Comparison of ENCODE assay signal across 21 mouse cellular contexts in the genomic region with DNA sequence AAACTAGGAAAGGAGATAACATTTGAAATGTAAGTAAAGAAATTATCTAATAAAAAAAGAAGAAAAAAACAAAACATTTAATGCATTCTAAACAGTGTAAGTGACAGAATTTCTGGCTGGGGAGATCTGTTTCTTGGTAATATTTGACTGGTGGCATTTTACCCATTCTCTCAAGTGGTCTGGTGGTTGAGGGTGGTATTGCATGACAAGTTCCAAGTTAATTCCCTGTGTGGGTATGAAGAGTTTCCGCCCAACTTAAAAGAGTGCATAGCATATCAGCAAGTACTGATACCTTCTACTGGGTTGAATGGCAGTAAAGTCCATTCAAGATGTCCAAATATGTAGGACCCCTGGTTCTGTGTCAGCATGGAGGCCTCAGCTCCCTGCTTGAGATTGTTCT. TPM values are rescaled to one million over a fixed set of nuclear protein-coding genes. Genes with fewer than 3 reads are reported as not detected.
DNase-seq lines count a peak whose midpoint lies in the region; ATAC-seq and TF ChIP-seq lines count a peak whose summit lies in the region.
"Had no signal": no experiment of that assay in that cellular context is flagged by ENCODE, and none has a peak within 500 bp of the region (broad histone marks: within the 10 kb centered on the region; RNA-seq: fewer than 3 reads in every experiment).

No protein-coding gene starts in this region.

- H3K4me2 ChIP-seq in forebrain, embryonic 11.5 days (ENCODE audit: low read depth, low read length, severe bottlenecking): no peak overlapping the region
- no peak overlapping the region for H3K4me2 ChIP-seq in forebrain, embryonic 15.5 days (replicated peaks)
- no peak overlapping the region for H3K4me2 ChIP-seq in lung, embryonic 14.5 days
- H3K4me2 ChIP-seq in stomach, postnatal 0 days (replicated peaks; ENCODE audit: low read depth): no peak overlapping the region
- H3K4me2 ChIP-seq in heart, embryonic 11.5 days: no peak overlapping the region
- H3K4me2 ChIP-seq: embryonic facial prominence, embryonic 13.5 days; hindbrain, embryonic 15.5 days; limb, embryonic 13.5 days; midbrain, embryonic 15.5 days had no signal

- no peaks in the 10 kb centered on the region for H3K4me1 ChIP-seq in forebrain, embryonic 11.5 days (replicated peaks; ENCODE audit: control insufficient read depth, insufficient read depth, low read length)
- H3K4me1 ChIP-seq in forebrain, embryonic 15.5 days: no peaks in the 10 kb centered on the region
- no peaks in the 10 kb centered on the region for H3K4me1 ChIP-seq in lung, embryonic 14.5 days (ENCODE audit: insufficient read depth)
- H3K4me1 ChIP-seq in stomach, postnatal 0 days (replicated peaks; ENCODE audit: control insufficient read depth, insufficient read depth): no peaks in the 10 kb centered on the region
- no peaks in the 10 kb centered on the region for H3K4me1 ChIP-seq in heart, embryonic 11.5 days (ENCODE audit: control insufficient read depth, insufficient read depth, low read length)
- H3K4me1 ChIP-seq: embryonic facial prominence, embryonic 13.5 days; hindbrain, embryonic 15.5 days; limb, embryonic 13.5 days; midbrain, embryonic 15.5 days had no signal

- no peak overlapping the region for H3K27ac ChIP-seq in forebrain, embryonic 11.5 days (ENCODE audit: low read depth, low read length)
- H3K27ac ChIP-seq in forebrain, embryonic 15.5 days (replicated peaks): no peak overlapping the region
- H3K27ac ChIP-seq in lung, embryonic 14.5 days (ENCODE audit: low read depth): no peak overlapping the region
- H3K27ac ChIP-seq in stomach, postnatal 0 days (replicated peaks): no peak overlapping the region
- no peak overlapping the region for H3K27ac ChIP-seq in heart, embryonic 11.5 days (ENCODE audit: low read depth, low read length)
- H3K27ac ChIP-seq: embryonic facial prominence, embryonic 13.5 days; hindbrain, embryonic 15.5 days; limb, embryonic 13.5 days; midbrain, embryonic 15.5 days had no signal

- no peak overlapping the region for H3K9ac ChIP-seq in forebrain, embryonic 11.5 days (ENCODE audit: low read length)
- no peak overlapping the region for H3K9ac ChIP-seq in forebrain, embryonic 15.5 days (replicated peaks)
- no peak overlapping the region for H3K9ac ChIP-seq in lung, embryonic 14.5 days
- H3K9ac ChIP-seq in stomach, postnatal 0 days (ENCODE audit: low read length): no peak overlapping the region
- no peak overlapping the region for H3K9ac ChIP-seq in heart, embryonic 11.5 days (ENCODE audit: low read depth, low read length)
- H3K9ac ChIP-seq: embryonic facial prominence, embryonic 13.5 days; hindbrain, embryonic 15.5 days; limb, embryonic 13.5 days; midbrain, embryonic 15.5 days had no signal

- TF ChIP-seq CTCF in lung, embryonic 14.5 days (IDR thresholded peaks at IDR 0.05; ENCODE audit: low read depth): 0 out of 2 replicates have a peak, but pooled peaks have one; percentile 19
- TF ChIP-seq CTCF in stomach, postnatal 0 days (IDR thresholded peaks at IDR 0.05; ENCODE audit: low read depth): peak; percentile 28

- no peak overlapping the region for H3K4me3 ChIP-seq in forebrain, embryonic 11.5 days (ENCODE audit: low read depth, low read length)
- H3K4me3 ChIP-seq in forebrain, embryonic 15.5 days: no peak overlapping the region
- H3K4me3 ChIP-seq in lung, embryonic 14.5 days (ENCODE audit: low read depth, low read length): no peak overlapping the region
- no peak overlapping the region for H3K4me3 ChIP-seq in stomach, postnatal 0 days (ENCODE audit: low read depth, low read length)
- no peak overlapping the region for H3K4me3 ChIP-seq in heart, embryonic 11.5 days (ENCODE audit: low read depth, low read length)
- H3K4me3 ChIP-seq: embryonic facial prominence, embryonic 13.5 days; hindbrain, embryonic 15.5 days; limb, embryonic 13.5 days; midbrain, embryonic 15.5 days had no signal

- H3K36me3 ChIP-seq in forebrain, embryonic 11.5 days (ENCODE audit: control insufficient read depth, insufficient read depth, low read length): no peaks in the 10 kb centered on the region
- no peaks in the 10 kb centered on the region for H3K36me3 ChIP-seq in forebrain, embryonic 15.5 days
- no peaks in the 10 kb centered on the region for H3K36me3 ChIP-seq in lung, embryonic 14.5 days (ENCODE audit: insufficient read depth)
- no peaks in the 10 kb centered on the region for H3K36me3 ChIP-seq in stomach, postnatal 0 days (ENCODE audit: control insufficient read depth, insufficient read depth, low read length)
- H3K36me3 ChIP-seq in heart, embryonic 11.5 days (ENCODE audit: control insufficient read depth, insufficient read depth, low read length): no peaks in the 10 kb centered on the region
- H3K36me3 ChIP-seq: embryonic facial prominence, embryonic 13.5 days; hindbrain, embryonic 15.5 days; limb, embryonic 13.5 days; midbrain, embryonic 15.5 days had no signal

- no peak for TF ChIP-seq EP300 in stomach, postnatal 0 days (optimal IDR thresholded peaks at IDR 0.05)

- 78% methylated on average over 1 of the region's 1 CpGs for WGBS in forebrain, embryonic 11.5 days
- WGBS in forebrain, embryonic 15.5 days: 77% methylated on average over 1 of the region's 1 CpGs
- whole genome bisulfite sequencing in lung, embryonic 14.5 days: 80% methylated on average over 1 of the region's 1 CpGs
- 76% methylated on average over 1 of the region's 1 CpGs for WGBS in stomach, postnatal 0 days
- WGBS in heart, embryonic 11.5 days (ENCODE audit: insufficient replicate concordance): 82% methylated on average over 1 of the region's 1 CpGs

- ATAC-seq in forebrain, embryonic 11.5 days (replicated peaks; ENCODE audit: low FRiP score): no peak
- no peak for ATAC-seq in forebrain, embryonic 15.5 days (replicated peaks)
- ATAC-seq in lung, embryonic 14.5 days (ENCODE audit: insufficient read depth): no peak
- ATAC-seq in stomach, postnatal 0 days (ENCODE audit: low FRiP score, low TSS enrichment): no peak
- no peak for ATAC-seq in heart, embryonic 11.5 days (replicated peaks; ENCODE audit: insufficient number of reproducible peaks, low FRiP score, low TSS enrichment)
- ATAC-seq: midbrain, embryonic 15.5 days had no signal

- H3K9me3 ChIP-seq in forebrain, embryonic 11.5 days (ENCODE audit: control insufficient read depth, low read length): no peaks in the 10 kb centered on the region; the same call in 1 of the 2 replicates
- no peaks in the 10 kb centered on the region for H3K9me3 ChIP-seq in forebrain, embryonic 15.5 days
- no peaks in the 10 kb centered on the region for H3K9me3 ChIP-seq in lung, embryonic 14.5 days (ENCODE audit: low read depth, low read length)
- no peaks in the 10 kb centered on the region for H3K9me3 ChIP-seq in stomach, postnatal 0 days (ENCODE audit: control insufficient read depth, low read length)
- no peaks in the 10 kb centered on the region for H3K9me3 ChIP-seq in heart, embryonic 11.5 days (replicated peaks; ENCODE audit: control insufficient read depth, low read length)
- H3K9me3 ChIP-seq: embryonic facial prominence, embryonic 13.5 days; hindbrain, embryonic 15.5 days; limb, embryonic 13.5 days; midbrain, embryonic 15.5 days had no signal

- DNase-seq in forebrain, embryonic 11.5 days (ENCODE audit: low spot score): peak; percentile 2
- DNase-seq in lung, embryonic 14.5 days: no peak
- no peak for DNase-seq in lung, adult 18-20 months
- DNase-seq in ZHBTc4 (ENCODE audit: low read depth, low spot score): peak; percentile 45
- no peak for DNase-seq in stomach, postnatal 0 days (ENCODE audit: low spot score)
- no peak for DNase-seq in gastrocnemius, postnatal 36 days
- DNase-seq: cerebellum, adult 11-12 months; heart, adult 18-20 months; heart, postnatal 10 days; kidney, adult 8-10 months; right cerebral cortex, postnatal 25 days had no signal

- intact Hi-C loops in gastrocnemius, postnatal 36 days (cut with DNase I): loop anchor here (10.0 kb wide), 1 partner anchor 161 kb away; no protein-coding TSS in a partner anchor

- H3K27me3 ChIP-seq in forebrain, embryonic 11.5 days (ENCODE audit: control insufficient read depth, insufficient read depth, low read length): no peaks in the 10 kb centered on the region
- H3K27me3 ChIP-seq in forebrain, embryonic 15.5 days: no peaks in the 10 kb centered on the region
- H3K27me3 ChIP-seq in lung, embryonic 14.5 days (ENCODE audit: insufficient read depth, low read length): no peaks in the 10 kb centered on the region
- no peaks in the 10 kb centered on the region for H3K27me3 ChIP-seq in stomach, postnatal 0 days (ENCODE audit: control insufficient read depth, insufficient read depth, low read length)
- H3K27me3 ChIP-seq in heart, embryonic 11.5 days (ENCODE audit: control insufficient read depth, insufficient read depth, low read length): no peaks in the 10 kb centered on the region
- H3K27me3 ChIP-seq: embryonic facial prominence, embryonic 13.5 days; hindbrain, embryonic 15.5 days; limb, embryonic 13.5 days; midbrain, embryonic 15.5 days had no signal

RNA-seq across cellular contexts. Expression of a gene that starts 17.3 kb away (rescaled TPM):
- not detected in 2 replicates for polyA plus RNA-seq in forebrain, embryonic 11.5 days (2014; fragmentation: Nextera tagmentation; extraction: Ambion mirVana)
- 0.11 and 0.15 TPM in 2 replicates for polyA plus RNA-seq in forebrain, embryonic 15.5 days (2015; fragmentation: Nextera tagmentation; extraction: Ambion mirVana)
- 0.27 and 0.43 TPM in 2 replicates for polyA plus RNA-seq in lung, embryonic 14.5 days (2014; fragmentation: Nextera tagmentation; extraction: Ambion mirVana)
- 0.51 and 0.63 TPM in 2 replicates for polyA plus RNA-seq in stomach, postnatal 0 days (2015; fragmentation: Nextera tagmentation; extraction: Ambion mirVana)
- total RNA-seq in gastrocnemius, postnatal 36 days (2021): under 1 TPM in 1 of 2 experiments, not detected in 1; 0.28 TPM
- 0.10 TPM in 1 of 2 replicates, not detected in the other for polyA plus RNA-seq in heart, embryonic 11.5 days (2014; fragmentation: Nextera tagmentation; extraction: Ambion mirVana)
- total RNA-seq: layer of hippocampus, adult 8-10 months; left cerebral cortex, adult 8-10 months had no signal
- polyA plus RNA-seq: cortical plate, adult 2 months; embryonic facial prominence, embryonic 13.5 days; hindbrain, embryonic 15.5 days; midbrain, embryonic 15.5 days; neural tube, embryonic 11.5 days had no signal

RNA-seq across cellular contexts. Expression of a gene that starts 56.5 kb away (rescaled TPM):
- polyA plus RNA-seq in forebrain, embryonic 11.5 days (2014; fragmentation: Nextera tagmentation; extraction: Ambion mirVana): 40.3 and 46.2 TPM in 2 replicates
- 63.2 and 66.5 TPM in 2 replicates for polyA plus RNA-seq in forebrain, embryonic 15.5 days (2015; fragmentation: Nextera tagmentation; extraction: Ambion mirVana)
- polyA plus RNA-seq in lung, embryonic 14.5 days (2014; fragmentation: Nextera tagmentation; extraction: Ambion mirVana): 35.5 and 39.4 TPM in 2 replicates
- 20.9 and 24.2 TPM in 2 replicates for polyA plus RNA-seq in stomach, postnatal 0 days (2015; fragmentation: Nextera tagmentation; extraction: Ambion mirVana)
- total RNA-seq in gastrocnemius, postnatal 36 days (2021): 10 to 100 TPM; 49.0 to 62.6 TPM
- 39.2 and 45.7 TPM in 2 replicates for polyA plus RNA-seq in heart, embryonic 11.5 days (2014; fragmentation: Nextera tagmentation; extraction: Ambion mirVana)

RNA-seq across cellular contexts. Expression of a gene that starts 56.9 kb away (rescaled TPM):
- 10.4 and 12.3 TPM in 2 replicates for polyA plus RNA-seq in forebrain, embryonic 11.5 days (2014; fragmentation: Nextera tagmentation; extraction: Ambion mirVana)
- polyA plus RNA-seq in forebrain, embryonic 15.5 days (2015; fragmentation: Nextera tagmentation; extraction: Ambion mirVana): 11.5 and 12.7 TPM in 2 replicates
- polyA plus RNA-seq in lung, embryonic 14.5 days (2014; fragmentation: Nextera tagmentation; extraction: Ambion mirVana): 7.8 TPM in 2 replicates
- 5.5 TPM in 2 replicates for polyA plus RNA-seq in stomach, postnatal 0 days (2015; fragmentation: Nextera tagmentation; extraction: Ambion mirVana)
- 1 to 10 TPM; 7.9 to 9.1 TPM for total RNA-seq in gastrocnemius, postnatal 36 days (2021)
- polyA plus RNA-seq in heart, embryonic 11.5 days (2014; fragmentation: Nextera tagmentation; extraction: Ambion mirVana): 5.3 and 6.2 TPM in 2 replicates

Comparison
In these comparisons a context has a peak if more than half of its experiments do, and no peak if none do; other contexts are left out.
1. DNase-seq: peak in forebrain, embryonic 11.5 days (single experiment) and ZHBTc4 (single experiment); none in lung, embryonic 14.5 days (single experiment), lung, adult 18-20 months (0 of 2), stomach, postnatal 0 days (single experiment) and gastrocnemius, postnatal 36 days (0 of 2).